Mouse (Mus musculus) heart, adult 9 months (tissue): ENCODE measurements at regions not wholly inside any gene's neighbourhood (a gene's known extent, or its start where the extent isn't known, plus 50 kb on each side); places are given as distances from the start of the nearest gene placed in this dataset.

Experiments
- DNase-seq, 2 experiments: peaks; one replicate each; pipeline ENCODE4 v3.0.0; 2022; ENCODE audit warnings: low spot score in 2 of 2

DNA sequence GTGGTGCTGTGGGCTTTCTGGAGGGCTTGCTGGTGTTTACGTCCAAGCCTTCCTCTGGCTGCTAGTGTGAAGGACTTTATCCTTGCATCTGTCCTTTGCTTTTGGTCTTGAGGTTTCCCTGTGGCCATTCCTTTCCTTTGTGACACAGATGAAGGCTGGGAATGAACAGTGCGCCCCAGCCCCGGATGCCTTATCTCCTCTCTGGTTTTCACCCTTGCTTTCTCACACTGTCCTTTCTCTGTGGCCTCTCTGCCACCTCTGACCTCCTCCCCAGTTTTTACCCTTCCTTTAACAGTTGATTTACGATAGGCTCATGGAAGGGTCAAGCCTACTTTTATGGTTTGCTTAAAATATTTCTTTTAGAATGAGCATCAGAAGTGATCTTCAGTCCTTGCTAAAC lies 53.2 kb downstream of the Gas1 start:
- DNase-seq, result no peak

DNA sequence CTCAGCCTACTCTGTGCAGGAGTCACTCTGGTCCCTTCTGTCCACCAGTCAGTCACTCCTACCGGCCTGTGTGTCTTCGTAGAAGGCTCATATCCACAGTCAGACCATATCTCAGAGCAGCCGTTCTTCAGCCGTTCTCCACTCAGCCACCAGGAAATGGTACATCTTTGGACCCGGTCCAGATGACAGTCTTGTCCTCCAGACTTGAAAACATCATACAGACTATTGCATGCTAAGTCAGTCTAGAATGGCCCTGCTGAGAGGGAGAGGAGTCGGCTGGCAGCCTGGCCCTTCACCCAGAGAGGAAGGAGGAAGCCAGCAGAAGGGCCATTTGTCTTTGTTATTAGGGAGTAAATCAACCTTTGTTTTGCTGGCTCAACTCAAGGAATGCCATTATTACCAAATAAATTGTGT lies 54.0 kb downstream of the Gas1 start:
- DNase-seq, result no peak

DNA sequence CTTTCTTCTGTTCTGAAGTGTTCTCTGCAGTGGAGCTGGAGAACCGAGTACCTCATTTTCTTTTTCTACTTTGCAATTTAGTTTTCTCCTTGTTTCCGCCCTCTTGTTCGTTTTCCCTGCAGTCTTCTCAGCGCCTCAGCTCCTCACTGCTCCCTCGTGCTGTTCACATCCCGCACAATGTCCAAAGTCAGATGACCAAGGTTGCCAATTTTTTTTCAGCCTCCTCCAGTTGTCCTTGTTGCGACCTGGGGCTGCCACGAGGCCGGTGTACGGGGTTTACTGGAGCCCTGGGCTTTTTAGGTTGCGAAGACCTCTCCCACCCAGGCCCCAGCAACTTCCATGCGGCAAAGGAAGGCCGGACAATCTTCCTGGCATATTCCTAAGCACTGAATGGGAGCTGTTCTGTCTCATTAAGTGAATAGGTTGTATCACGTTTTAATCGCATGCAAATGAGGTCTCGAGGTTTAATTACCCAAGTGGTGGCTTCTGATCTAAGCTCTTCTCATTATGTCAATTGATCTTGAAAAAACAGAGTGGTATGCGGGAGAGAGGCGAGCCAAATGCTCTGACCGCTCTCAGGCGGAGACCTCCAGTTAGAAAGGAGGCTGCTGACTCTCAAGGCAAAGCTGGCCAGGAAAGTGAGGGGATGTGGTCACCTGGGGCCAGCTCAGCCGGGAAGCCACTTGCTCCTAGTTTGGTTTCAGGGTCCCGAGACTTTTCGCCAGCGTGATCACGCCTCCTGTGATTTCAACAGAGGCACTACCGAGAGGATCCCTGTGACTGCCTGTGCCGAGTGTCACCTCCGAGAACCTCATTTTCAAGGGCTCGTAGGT lies 54.6 kb downstream of the Gas1 start:
- no peak for DNase-seq

DNA sequence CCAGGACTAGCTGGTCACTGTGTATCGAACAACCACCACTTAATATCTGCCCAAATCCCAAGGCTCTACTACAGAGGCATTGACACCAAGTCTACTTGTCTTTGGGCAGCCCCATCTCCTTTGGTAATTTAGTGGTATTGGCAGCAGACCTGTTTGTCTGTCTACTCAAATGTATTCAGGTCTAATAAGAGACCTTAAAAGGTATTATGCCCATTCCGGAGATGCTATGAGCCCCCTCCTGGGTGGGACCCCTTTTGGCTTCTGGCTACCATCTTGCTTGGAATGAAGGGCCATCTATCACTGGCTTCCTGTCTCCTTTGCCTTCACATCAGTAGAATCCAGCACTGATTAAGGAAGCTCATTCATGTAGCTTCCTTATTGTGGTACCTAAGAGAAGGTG lies 65.7 kb downstream of the Gas1 start:
- no peak for DNase-seq

DNA sequence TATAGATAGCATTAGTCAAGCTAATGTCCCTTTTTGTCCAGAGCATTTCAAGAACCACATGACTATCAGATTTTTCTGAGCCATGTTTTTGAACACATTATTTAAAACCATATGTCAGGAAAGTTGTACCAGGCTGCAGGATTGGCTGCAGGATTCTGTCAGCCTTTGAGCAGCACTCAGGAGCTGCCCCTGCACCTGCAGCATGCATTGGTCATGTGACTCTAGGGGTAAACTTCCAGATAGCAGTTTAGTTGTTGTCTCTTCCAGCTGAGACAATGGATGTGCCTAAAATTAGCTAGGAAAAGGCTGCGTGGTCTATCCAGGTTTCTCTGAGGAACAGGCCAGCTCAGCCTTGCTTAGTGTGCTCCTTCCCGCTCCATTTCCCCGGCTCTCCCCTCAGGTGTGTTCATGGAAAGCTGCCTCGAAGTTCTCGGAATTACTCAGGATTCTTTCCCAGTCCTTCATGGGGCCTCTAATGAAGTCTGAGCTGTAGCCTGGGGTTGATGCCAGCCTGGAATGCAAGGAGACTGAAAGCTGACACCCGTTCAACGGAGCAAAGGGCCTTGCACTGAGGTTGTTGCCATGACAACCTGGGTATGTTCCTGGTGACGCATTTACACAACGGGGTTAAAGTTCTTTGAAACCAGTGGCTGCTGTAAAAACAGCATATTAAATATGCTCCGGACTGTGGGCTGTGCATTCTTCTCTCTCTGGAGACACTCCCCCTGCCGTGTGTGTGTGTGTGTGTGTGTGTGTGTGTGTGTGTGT lies 66.9 kb downstream of the Gas1 start:
- DNase-seq, result peak; percentile 42 to 54

DNA sequence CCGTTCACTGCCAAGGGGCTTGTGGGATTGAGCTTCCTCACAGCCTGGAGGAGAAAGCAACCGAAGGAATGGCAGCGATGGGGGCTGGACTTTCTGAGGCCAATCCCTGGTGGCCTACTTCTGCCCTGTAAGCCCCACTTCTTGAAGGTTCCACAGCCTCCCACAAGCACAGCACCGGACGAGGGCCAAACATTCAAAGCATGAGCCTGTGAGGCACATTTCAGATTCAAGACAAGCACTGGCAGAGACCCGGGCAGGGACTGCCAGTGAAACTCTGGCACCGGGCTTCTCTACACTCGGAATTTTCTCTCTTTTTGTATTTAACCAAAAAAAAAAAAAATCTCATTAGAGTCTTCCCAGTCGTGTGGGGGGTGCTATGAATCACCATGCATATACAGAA lies 71.9 kb downstream of the Gas1 start:
- no peak for DNase-seq

DNA sequence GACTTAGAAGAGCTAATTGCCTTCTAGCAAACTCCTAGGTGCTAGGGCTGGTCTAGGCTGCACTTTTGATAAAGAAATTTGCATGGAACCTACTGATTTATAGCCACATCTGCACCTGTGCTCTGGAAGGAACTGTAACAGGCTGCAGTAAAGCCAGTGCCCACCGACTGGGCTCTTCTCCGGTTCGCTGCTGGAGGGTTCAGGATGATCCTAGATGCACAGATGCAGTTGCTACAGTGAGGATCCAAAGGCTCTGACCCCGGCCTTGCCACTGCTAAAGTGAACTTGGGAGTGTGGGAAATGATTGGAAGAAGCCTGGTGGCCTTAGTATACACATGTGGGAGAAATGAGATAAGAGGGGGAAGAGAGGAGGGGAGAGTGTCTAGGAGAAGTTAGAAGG lies 75.5 kb downstream of the Gas1 start:
- no peak for DNase-seq

DNA sequence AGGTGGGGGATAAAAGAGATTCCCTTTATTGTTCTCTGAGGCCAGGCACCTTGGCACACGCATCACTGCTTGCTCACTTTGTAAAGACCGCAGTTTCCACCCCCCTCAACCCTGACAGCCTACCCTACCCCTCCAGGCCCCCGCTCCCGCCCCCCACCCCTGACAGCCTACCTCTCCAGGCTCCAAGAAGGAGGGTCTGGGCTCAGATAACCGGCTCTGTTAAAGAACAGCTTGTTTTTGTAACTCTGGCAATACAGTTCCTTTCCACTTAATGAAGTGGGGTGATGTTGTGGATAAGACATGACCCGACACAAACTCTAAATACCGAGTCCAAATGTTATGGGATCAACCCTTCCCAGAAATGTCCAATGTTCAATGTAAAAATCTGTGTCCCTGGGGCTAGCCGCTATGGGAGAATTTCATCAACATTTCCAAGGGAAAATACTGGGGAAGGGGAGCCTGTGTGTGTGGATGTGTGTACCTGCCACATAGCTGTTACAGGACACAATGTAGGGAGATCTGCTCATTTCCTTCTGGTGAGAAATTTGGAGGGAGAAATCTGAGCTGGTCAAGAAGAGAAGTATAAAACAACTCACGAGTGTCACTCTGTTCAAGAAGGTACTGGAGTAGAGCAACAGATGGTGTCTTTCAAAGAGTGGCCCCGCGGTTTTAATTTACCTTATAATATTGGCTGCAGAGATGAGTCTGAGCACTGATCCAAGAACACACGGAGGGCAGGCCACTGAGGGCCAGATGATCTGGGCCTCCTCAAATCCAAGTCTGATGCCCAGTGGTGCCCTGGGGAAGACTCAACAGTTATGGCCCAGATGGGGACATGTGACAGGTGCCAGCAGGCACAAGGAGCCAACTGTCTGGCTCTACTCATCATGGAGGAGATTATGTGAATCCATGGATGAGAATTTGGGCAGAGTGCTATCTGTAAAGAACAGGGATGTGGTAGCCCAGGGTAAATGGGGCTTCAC lies 76.7 kb downstream of the Gas1 start:
- no peak for DNase-seq

DNA sequence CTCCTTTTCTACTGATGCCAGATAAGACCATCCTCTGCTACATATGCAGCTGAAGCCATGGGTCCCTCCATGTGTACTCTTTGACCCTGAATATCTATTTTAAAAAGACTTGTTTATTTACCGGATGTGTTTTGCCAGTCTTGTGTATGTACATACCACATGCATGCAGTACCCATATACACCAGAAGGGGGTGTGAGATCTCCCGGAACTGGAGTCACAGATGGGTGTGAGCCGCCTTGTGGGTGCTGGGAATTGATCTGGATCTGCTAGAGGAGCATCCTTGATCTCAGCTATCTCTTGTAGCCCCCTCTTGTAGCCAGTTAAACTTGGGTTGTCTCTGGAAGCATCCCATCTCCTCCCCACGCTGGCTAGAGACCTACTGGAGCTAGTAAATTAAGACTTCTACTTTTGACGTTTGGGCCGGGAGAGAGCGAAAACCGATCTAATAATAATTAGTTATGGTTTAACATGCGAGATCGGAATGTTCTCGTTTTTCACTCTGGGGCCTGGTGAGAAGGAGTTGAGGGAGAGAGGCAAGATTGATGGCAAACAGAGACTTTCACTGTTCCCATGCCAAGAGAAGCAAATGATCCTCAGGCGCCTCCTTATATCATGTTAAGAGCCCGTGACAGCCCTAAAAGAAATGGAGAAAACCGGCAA lies 77.6 kb downstream of the Gas1 start:
- no peak for DNase-seq

DNA sequence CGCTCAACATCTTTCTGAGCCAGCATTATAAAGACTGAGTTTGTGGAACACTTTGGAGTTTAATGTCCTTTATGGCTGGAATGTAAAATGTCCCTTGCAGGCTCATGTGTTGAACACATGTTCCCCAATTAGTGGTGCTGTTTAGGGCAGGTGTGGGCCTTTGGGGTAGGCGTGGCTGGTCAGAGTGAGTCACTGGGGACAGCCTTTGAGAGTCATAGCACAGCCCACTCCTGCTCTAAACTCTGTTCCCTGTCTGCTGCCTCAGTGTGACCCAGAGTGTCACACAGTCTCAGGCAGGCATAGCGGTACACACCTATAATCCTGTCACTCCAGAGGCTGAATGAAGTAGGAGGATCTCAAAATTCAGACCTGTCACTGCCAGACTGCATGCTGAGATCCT lies 78.8 kb downstream of the Gas1 start:
- DNase-seq, result no peak

DNA sequence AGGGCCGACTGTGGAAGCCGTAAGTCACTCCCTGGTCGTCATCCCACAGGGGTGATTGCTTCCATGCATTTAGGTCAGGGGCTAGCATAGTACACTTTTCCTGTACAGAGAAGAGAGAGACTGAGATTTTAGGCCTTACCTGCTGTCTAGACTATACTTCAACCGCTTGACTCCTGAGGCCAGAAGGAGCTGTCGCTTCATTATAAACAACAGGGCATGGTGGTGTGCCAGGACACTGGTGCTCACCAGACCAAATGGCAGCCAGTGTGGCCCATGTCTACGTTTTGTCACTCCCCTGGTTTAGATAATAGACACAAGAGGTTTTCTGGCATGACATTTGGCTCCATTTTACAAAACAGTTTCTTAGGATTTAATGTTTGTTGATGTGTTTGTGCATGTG lies 79.4 kb downstream of the Gas1 start:
- no peak for DNase-seq

DNA sequence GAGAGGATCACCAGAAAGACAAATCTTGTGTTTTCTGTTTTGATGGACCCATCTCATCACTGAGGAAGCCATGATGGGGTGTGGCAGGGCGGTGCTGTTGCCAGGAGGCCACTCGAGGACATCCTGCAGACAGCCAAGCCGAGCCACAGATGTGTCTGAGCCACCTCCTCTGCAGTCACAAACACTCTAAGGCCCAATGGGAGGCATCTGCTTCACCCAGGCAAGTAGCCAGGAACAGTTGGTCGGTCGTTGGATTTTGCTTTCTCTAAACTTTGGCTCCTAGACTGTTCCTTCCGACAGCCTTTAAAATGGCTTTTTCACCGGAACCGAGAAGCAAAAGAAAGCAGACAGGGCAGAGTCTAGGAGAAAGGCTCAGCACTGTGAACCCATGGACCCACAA lies 90.5 kb downstream of the Gas1 start:
- peak; percentile 39 to 53 for DNase-seq

DNA sequence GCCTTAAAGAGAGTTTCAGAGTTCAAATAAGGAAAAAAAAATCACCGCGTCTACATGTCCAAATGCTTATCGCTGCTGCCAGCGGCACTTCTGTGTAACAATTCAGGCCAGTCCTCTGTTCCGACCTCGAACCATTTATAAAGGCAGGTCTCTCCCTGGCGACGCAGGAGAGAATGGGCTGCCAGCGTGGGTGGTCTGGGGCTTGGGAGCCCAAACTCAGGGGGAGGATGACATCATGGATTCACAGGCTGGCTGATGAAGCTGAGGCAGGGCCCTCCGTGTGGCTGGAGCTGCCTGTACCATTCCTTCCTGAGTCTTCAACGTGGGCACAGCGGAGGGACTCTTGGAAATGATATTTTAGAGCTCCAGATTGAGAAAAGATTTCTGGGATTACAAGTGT lies 92.2 kb downstream of the Gas1 start:
- no peak for DNase-seq

DNA sequence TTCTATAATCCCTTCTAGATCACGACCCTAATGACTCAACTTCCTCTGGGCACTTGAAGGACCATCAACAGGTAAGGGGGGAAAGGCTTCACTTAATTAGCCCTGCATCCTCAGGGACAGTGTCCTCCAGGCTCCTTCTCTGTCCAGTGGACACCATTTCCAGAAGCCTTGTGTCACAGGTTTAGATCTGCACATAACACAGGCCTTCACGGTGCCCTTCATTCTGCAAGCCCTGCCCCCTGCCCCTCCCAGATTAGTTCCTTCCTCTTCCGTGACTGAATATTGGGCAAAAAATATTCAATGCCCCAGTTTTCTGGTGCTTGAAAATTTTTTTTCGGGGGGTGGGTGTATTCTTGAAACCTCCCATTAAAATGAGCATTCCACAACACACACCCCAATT lies 92.9 kb downstream of the Gas1 start:
- DNase-seq, result no peak

DNA sequence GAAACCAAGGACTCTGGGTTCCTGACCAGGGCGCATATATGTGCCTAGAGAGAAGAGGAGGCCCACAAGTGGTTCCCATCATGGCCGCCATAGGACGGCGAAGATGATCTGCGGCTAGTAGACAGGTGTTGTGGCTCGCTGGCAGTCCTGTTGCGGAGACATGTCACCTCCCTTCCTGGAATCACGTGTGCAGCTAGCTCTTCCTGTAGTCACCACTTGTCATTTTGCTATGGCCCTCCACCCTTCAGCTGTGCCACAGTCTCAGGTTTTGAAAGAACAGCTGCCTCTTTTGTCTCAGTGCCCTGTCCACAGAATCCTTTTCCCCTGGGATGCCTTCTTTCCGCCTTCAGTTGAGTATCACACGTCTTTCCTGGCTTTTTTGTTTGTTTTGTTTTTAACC lies 97.1 kb downstream of the Gas1 start:
- no peak for DNase-seq

DNA sequence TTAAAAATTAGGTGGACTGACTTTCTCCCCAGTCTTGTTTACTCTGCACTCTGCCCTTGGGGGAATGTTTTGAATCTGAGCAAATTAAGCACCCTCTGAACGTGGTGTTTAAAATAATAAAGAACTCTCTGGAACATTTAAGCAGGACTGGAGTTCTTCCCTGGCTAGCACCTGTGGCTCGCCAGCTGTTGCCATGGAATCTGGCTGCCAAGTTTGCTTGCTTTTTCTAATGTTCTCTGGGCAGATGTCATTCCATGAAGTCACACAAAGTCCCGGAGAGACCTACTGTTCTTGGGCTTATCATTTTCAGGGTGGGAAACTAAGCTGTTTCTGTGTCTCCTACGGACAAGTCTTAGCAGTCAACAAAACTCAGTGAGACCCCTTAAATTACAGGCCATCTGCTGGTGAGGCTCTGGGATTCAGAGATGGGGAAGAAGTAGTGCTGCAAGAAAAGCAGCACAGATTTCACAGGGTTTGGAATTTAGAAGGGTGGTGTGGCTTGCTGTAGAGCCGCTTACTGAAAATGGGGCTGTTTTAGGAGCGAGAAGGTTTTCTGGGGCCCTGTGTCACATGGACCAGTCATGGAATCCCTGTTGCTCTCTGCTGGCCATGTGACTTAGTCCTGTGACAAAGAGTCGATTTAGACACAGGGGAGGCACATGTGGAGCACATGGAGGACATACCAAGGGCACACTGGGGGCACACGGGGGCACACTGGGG lies 98.7 kb downstream of the Gas1 start:
- peak; percentile 67 to 78 for DNase-seq

DNA sequence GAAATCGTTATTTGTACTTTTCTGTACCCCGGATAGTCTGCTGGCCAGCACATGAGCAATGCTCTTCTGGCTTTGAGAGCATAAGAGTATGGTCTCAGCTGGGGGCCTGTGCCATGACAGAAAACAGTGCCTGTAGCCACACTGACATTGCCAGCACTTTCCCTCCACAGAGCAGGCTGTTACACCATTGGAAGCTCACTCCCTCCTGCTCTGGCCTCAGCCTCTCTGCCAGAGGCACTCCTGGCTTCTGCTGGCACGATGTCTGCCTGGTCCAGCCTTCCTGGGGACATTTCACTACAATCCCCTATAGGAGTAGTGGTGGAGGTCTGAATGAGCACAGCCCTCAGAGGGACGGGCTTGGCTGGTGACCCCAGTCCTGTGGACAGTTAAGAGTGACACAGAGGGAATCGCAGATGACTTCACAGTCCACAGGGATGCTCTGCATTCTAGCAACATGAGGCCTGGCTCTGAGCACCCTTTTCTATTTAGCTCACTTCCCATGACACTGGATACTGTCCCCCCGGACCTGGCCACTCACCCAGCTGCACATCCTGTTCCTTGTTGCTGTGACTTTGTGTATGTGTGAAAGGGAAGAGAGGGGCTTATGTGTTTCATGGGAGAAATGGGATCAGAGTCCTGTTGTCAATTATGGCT lies 100.9 kb downstream of the Gas1 start:
- peak; percentile 39 to 60 for DNase-seq

DNA sequence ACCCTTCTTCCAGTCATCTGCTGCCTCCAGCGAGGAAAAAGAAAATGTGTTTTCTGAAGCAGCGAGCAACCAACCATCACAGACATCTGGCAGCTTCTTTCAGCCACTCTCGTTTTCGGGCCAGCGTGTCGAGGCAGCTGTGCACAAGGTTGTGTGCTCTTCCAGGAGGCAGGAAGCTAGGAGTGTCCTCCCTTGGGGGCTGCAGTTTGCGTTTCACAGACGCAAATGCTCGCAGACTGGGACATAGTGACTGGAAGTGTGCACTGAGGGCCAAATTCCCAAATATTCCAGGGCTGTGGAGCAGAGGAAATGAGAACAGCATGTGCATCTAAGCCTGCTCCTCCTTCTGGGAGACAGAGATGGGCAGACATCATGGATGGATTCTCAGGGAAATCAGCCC lies 105.6 kb downstream of the Gas1 start:
- DNase-seq, result peak; percentile 75 to 80

DNA sequence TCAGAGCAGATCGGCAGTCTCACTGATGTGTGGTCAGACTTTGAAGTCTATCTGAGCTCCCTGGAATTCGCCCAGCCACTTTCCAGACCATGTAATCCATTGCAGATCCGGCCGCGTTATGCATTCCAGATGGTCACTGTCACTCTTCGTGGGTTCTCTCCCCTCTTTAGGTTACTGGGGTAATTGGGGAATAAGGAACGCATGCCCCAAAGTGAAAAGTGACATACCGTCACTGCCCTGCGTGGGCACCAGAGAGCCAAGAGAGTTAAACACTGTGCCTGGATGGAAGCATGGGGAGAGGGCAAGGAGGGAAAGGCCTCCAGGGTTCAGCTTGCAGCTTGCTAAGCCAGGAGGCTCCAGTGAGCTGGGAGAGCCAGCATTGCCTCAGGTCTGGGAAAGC lies 108.0 kb downstream of the Gas1 start:
- no peak for DNase-seq

DNA sequence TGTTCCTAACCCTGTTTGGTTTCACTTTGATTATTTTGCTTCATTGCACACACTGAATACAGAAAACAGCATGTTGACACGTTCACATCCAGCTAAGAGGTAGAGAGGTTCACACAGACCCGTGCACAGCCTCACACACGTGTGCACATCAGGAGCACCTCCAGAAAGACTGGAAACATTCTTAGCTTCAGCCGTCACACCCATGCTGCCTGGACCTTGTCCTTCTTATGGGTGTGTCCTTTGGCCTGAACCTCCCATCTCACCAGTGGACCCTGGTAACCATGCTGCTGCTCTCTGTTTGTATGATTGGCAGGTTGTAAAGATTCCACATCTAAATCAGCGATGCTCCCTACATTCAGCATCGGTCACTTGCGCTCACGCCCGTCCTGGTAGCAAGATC lies 109.8 kb downstream of the Gas1 start:
- DNase-seq, result no peak
